ENCODE assay signal across 20 mouse cellular contexts in genomic region chr11:105928171-105928570, GRCm38 (mm10). TPM values are rescaled to one million over a fixed set of nuclear protein-coding genes. Genes with fewer than 3 reads are reported as not detected.
"Had no signal": no experiment of that assay in that cellular context is flagged by ENCODE, and none has a peak within 500 bp of the region (broad histone marks: within the 10 kb centered on the region; RNA-seq: fewer than 3 reads in every experiment).

No protein-coding gene starts in this region.

- H3K27me3 ChIP-seq: lung, embryonic 15.5 days; midbrain, embryonic 13.5 days; midbrain, embryonic 15.5 days; neural tube, embryonic 13.5 days; neural tube, embryonic 15.5 days had no signal

- H3K9me3 ChIP-seq: lung, embryonic 15.5 days; megakaryocyte, embryonic 14.5 days; midbrain, embryonic 13.5 days; midbrain, embryonic 15.5 days; neural tube, embryonic 13.5 days; neural tube, embryonic 15.5 days had no signal

- H3K4me2 ChIP-seq: lung, embryonic 15.5 days; midbrain, embryonic 11.5 days; midbrain, embryonic 13.5 days; midbrain, embryonic 15.5 days; neural tube, embryonic 13.5 days; neural tube, embryonic 15.5 days had no signal

- ATAC-seq: lung, postnatal 0 days; midbrain, embryonic 13.5 days had no signal

- H3K4me3 ChIP-seq: lung, embryonic 15.5 days; megakaryocyte, embryonic 14.5 days; midbrain, embryonic 13.5 days; midbrain, embryonic 15.5 days; neural tube, embryonic 13.5 days; neural tube, embryonic 15.5 days had no signal

- H3K9ac ChIP-seq: lung, embryonic 15.5 days; midbrain, embryonic 15.5 days; neural tube, embryonic 15.5 days had no signal

- H3K4me1 ChIP-seq: megakaryocyte, embryonic 14.5 days; midbrain, embryonic 13.5 days had no signal

- H3K27ac ChIP-seq: lung, embryonic 15.5 days; macrophage; midbrain, embryonic 13.5 days; neural tube, embryonic 13.5 days; neural tube, embryonic 15.5 days had no signal

- DNase-seq: lung, adult 2 months; lung, postnatal 14 days; lung, postnatal 36 days; retina, postnatal 1 day; right cerebral cortex, adult 18-20 months; right cerebral cortex, postnatal 25 days; right cerebral cortex, postnatal 4 days; spleen, adult 18-20 months; thymus, adult 18-20 months; thymus, postnatal 14 days; thymus, postnatal 36 days had no signal

RNA-seq across cellular contexts. Expression of gene Cyb561, which starts 25.0 kb away (rescaled TPM):
- polyA plus RNA-seq: macrophage had no signal
